Mouse (Mus musculus): ENCODE data around the gene Lix1l. TPM values are rescaled to one million over a fixed set of nuclear protein-coding genes. Genes with fewer than 3 reads are reported as not detected.
A peak's percentile ranks its signal among the peaks of the same experiment; 100 is the strongest.

Lix1l gene
- total and polyA plus RNA-seq, 2 experiments, result 3.1 to 3.3 TPM

- Histone ChIP-seq H3K4me1 (ENCODE audit: control insufficient read depth, insufficient read depth, low read length) (peaks cover 2% of the 10 kb centered on the region), H3K36me3 (ENCODE audit: control insufficient read depth, insufficient read depth, low read length) (no peaks in the 10 kb centered on the region)
- 90% methylated on average over 5 of the region's 5 CpGs for WGBS
These were observed 66.0 kb downstream of the Lix1l start for GRCm38 (mm10) chr3:96666916-96667315.

DNA sequence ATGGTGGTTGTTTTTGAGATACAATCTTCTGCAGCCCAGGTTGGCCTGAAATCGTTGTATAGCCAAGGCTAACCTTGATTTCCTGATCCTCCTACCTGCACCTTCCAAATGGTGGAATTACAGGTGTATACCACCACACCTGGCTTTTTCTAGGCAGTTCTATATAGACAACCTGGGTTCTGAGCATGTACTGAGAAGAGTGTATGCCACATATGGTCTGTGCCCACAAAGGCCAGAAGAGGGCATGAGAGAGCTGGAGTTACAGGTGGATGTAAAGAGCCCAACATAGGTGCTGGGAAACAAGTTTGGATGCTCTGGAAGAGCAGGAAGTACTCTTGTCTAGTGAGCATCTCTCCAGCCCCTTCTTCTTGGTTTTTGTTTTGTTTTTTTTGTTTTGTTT lies 66.4 kb downstream of the Lix1l start:
- Histone ChIP-seq H3K79me2 (ENCODE audit: control insufficient read depth, insufficient read depth, low read length) (no peaks in the 10 kb centered on the region), H3K36me3 (ENCODE audit: control insufficient read depth, insufficient read depth, low read length) (no peaks in the 10 kb centered on the region)
- DNase-seq (ENCODE audit: extremely low read depth, low read depth, low spot score), result peak; percentile 39

More at GRCm38 (mm10) chr3:96666916-96667315, 66.0 kb downstream of the Lix1l start:
- no peaks in the 10 kb centered on the region for H3K27me3 ChIP-seq (ENCODE audit: control insufficient read depth, insufficient read depth, low read length)
- H3K27ac ChIP-seq (replicated peaks; ENCODE audit: insufficient read depth, low read depth, low read length), result no peak overlapping the region
- no peak overlapping the region for H3K9ac ChIP-seq (ENCODE audit: low read depth, low read length)
- TF ChIP-seq CTCF (IDR thresholded peaks at IDR 0.05; ENCODE audit: low read depth, low read length) (no peak), POLR2A (IDR thresholded peaks at IDR 0.05; ENCODE audit: extremely low read depth, insufficient read depth, low read length) (no peak)
- no peak for DNase-seq (ENCODE audit: extremely low read depth, low read depth, low spot score)
- H3K79me2 ChIP-seq (ENCODE audit: control insufficient read depth, insufficient read depth, low read length), result no peaks in the 10 kb centered on the region
- no peak overlapping the region for H3K4me3 ChIP-seq (ENCODE audit: insufficient read depth, low read depth, low read length)

GRCm38 (mm10) chr3:96668424-96669067 lies 67.6 kb downstream of the Lix1l start:
- Histone ChIP-seq H3K36me3 (ENCODE audit: control insufficient read depth, insufficient read depth, low read length) (no peaks in the 10 kb centered on the region), H3K27ac (replicated peaks; ENCODE audit: insufficient read depth, low read depth, low read length) (no peak overlapping the region), H3K4me3 (ENCODE audit: insufficient read depth, low read depth, low read length) (no peak overlapping the region), H3K4me1 (ENCODE audit: control insufficient read depth, insufficient read depth, low read length) (peaks cover 2% of the 10 kb centered on the region), H3K27me3 (ENCODE audit: control insufficient read depth, insufficient read depth, low read length) (no peaks in the 10 kb centered on the region), H3K79me2 (ENCODE audit: control insufficient read depth, insufficient read depth, low read length) (no peaks in the 10 kb centered on the region), H3K9ac (ENCODE audit: low read depth, low read length) (no peak overlapping the region)
- 92% methylated on average over 5 of the region's 5 CpGs for WGBS
- TF ChIP-seq CTCF (IDR thresholded peaks at IDR 0.05; ENCODE audit: low read depth, low read length) (no peak), POLR2A (IDR thresholded peaks at IDR 0.05; ENCODE audit: extremely low read depth, insufficient read depth, low read length) (no peak)
- no peak for DNase-seq (ENCODE audit: extremely low read depth, low read depth, low spot score)

More for the DNA sequence above, 66.4 kb downstream of the Lix1l start:
- H3K4me1 ChIP-seq (ENCODE audit: control insufficient read depth, insufficient read depth, low read length), result peaks cover 2% of the 10 kb centered on the region
- 15% methylated on average over 1 of the region's 1 CpGs for WGBS
- H3K27ac ChIP-seq (replicated peaks; ENCODE audit: insufficient read depth, low read depth, low read length), result no peak overlapping the region
- no peak overlapping the region for H3K9ac ChIP-seq (ENCODE audit: low read depth, low read length)
- H3K4me3 ChIP-seq (ENCODE audit: insufficient read depth, low read depth, low read length), result no peak overlapping the region
- H3K27me3 ChIP-seq (ENCODE audit: control insufficient read depth, insufficient read depth, low read length), result no peaks in the 10 kb centered on the region
- TF ChIP-seq POLR2A (IDR thresholded peaks at IDR 0.05; ENCODE audit: extremely low read depth, insufficient read depth, low read length), result no peak
- peak; percentile 38; the same call in 1 of the 2 replicates for TF ChIP-seq CTCF (IDR thresholded peaks at IDR 0.05; ENCODE audit: low read depth, low read length)

GRCm38 (mm10) chr3:96669727-96670468 lies 68.9 kb downstream of the Lix1l start, which contains the start of gene Ankrd35:
TSS of gene Ankrd35 (plus strand) at chr3:96670131.
- Histone ChIP-seq H3K4me3 (ENCODE audit: insufficient read depth, low read depth, low read length) (peak within 1 kb of the TSS; percentile 37; the same call in 1 of the 2 replicates), H3K36me3 (ENCODE audit: control insufficient read depth, insufficient read depth, low read length) (no peaks in the 10 kb centered on the region), H3K4me1 (ENCODE audit: control insufficient read depth, insufficient read depth, low read length) (no peaks in the 10 kb centered on the region), H3K9ac (ENCODE audit: low read depth, low read length) (0 out of 2 replicates have a peak within 1 kb of the TSS, but pooled peaks have one; percentile 29), H3K27me3 (ENCODE audit: control insufficient read depth, insufficient read depth, low read length) (no peaks in the 10 kb centered on the region), H3K27ac (replicated peaks; ENCODE audit: insufficient read depth, low read depth, low read length) (no peak within 1 kb of the TSS), H3K79me2 (ENCODE audit: control insufficient read depth, insufficient read depth, low read length) (no peaks in the 10 kb centered on the region)
- no peak for TF ChIP-seq POLR2A (IDR thresholded peaks at IDR 0.05; ENCODE audit: extremely low read depth, insufficient read depth, low read length)
- peak; percentile 41 for TF ChIP-seq CTCF (IDR thresholded peaks at IDR 0.05; ENCODE audit: low read depth, low read length)
- DNase-seq (ENCODE audit: extremely low read depth, low read depth, low spot score), result peak; percentile 83
- WGBS, result 7% methylated on average over 35 of the region's 35 CpGs

- Histone ChIP-seq H3K79me2 (ENCODE audit: control insufficient read depth, insufficient read depth, low read length) (no peaks in the 10 kb centered on the region), H3K27ac (replicated peaks; ENCODE audit: insufficient read depth, low read depth, low read length) (no peak overlapping the region), H3K36me3 (ENCODE audit: control insufficient read depth, insufficient read depth, low read length) (no peaks in the 10 kb centered on the region), H3K27me3 (ENCODE audit: control insufficient read depth, insufficient read depth, low read length) (no peaks in the 10 kb centered on the region), H3K4me1 (ENCODE audit: control insufficient read depth, insufficient read depth, low read length) (no peaks in the 10 kb centered on the region), H3K4me3 (ENCODE audit: insufficient read depth, low read depth, low read length) (no peak overlapping the region), H3K9ac (ENCODE audit: low read depth, low read length) (no peak overlapping the region)
- 98% methylated on average over 5 of the region's 5 CpGs for WGBS
- DNase-seq (ENCODE audit: extremely low read depth, low read depth, low spot score), result no peak
- TF ChIP-seq POLR2A (IDR thresholded peaks at IDR 0.05; ENCODE audit: extremely low read depth, insufficient read depth, low read length) (no peak), CTCF (IDR thresholded peaks at IDR 0.05; ENCODE audit: low read depth, low read length) (no peak)
These were observed 70.6 kb downstream of the Lix1l start for GRCm38 (mm10) chr3:96671519-96671918.

All from liver, adult 2 months (tissue).